Mouse (Mus musculus) c-Kit-negative CD71-positive TER-119-positive erythroid progenitor cells, embryonic 14.5 days (primary cell): ENCODE results near the gene Zcrb1.

ENCODE experiments used
- DNase-seq: peaks from one replicate; pipeline ENCODE4 v3.0.0-alpha.2; 2013; ENCODE audit warnings: low read depth, low spot score

The Zcrb1 gene

DNA sequence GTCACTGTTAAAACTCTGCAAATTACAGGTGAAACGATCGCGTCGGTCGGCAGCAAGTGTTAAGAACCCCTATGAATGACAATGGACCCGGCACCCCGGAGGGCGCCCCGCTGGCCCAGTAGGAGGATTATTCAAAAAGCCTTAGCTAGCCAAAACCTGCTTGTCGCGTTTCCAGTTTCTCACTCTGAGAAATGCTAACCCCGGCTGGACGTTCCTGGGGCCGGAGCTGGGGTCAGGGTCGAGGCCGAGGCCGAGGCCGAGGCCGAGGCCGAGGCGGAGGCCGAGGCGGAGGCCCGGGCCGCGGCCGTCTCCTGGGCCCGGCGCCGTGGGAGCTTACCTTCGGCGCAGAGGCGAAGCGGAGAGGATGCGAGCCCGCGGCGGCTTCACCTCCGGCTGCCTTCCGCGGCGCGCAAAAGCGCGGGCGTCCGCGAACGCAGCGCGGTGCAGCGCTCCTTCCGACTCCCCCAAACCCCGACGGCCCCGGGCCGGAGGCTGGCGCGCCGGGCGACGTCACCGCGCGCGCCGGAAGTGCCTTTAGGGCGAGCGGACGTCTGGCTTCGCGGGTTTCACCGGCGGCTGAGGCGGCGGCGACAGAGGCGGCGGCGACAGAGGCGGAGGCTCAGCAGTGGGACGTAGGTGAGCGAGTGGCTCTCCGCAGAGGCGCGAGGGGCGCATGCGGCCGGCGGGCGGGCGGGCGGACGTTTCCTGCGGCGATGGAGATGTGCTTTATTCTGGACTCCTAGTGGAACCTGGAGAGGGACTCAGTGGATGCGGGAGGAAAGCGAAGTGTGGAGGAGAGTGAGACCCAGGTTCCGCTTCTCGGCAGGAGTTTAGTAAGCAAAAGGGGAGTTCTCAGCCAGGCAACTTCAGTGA, at the start of gene Zcrb1, which contains the start of gene Pphln1:
TSS of gene Zcrb1 (minus strand) at position 509 of the 873 bp plus-strand sequence.
TSS of gene Pphln1 (plus strand) at position 525 of the 873 bp plus-strand sequence.
- DNase-seq: peak; percentile 77

DNA sequence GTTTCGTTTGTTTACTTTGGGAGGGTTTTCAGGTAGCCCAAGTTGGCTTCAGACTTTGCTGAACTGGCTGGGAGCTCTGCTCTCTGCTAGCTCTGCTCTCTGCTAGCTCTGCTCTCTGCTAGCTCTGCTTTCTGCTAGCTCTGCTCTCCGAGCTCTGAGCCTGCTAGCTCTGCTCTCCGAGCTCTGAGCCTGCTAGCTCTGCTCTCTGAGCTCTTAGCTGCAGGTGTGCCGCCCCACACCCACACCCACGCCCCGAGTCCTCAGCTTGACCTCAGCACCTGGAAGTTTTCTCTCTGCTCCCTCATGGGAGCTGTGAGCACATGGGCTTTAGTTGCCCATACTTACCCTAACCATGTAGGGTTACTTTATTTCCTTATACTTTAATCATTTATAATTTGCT, 45.5 kb upstream of the Zcrb1 start:
- DNase-seq: no peak

DNA sequence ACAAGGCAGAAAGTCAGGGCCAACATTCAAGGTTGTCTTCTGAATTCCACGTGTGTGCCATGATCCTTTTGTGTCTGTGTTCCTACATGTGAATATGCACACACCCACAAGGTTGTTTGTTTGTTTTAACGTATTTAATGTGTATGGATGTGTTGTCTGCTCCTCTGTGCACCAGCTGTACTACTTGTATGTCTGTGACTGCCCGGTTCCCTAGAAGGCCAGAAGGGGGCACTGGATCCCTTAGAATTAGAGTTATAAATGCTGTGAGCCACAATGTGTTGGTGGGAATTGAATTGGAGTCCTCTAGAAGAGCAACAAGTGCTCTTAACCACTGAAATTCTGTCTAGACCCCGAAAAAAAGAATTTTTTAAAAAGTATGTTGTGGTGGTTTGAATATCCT, 44.1 kb upstream of the Zcrb1 start:
- DNase-seq: no peak

DNA sequence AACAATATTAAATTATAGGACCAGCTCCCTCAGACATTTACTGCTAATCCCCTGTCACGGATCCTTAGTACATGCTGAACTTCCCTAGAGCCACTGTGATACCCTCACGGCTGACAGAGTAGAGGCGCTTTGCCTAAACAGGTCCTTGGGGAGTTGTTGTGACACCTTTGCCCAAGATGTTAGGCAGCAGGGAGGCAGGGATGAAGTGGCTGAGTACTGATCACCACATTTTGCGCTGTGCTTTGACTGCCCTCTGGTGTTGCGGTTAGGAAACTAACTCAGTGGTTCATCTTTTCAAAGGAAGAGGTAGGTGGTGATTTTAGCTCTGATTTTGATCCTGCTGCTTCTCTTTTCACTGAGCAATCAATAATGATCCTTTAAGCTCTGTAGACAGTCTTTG, 40.5 kb upstream of the Zcrb1 start:
- no peak for DNase-seq

DNA sequence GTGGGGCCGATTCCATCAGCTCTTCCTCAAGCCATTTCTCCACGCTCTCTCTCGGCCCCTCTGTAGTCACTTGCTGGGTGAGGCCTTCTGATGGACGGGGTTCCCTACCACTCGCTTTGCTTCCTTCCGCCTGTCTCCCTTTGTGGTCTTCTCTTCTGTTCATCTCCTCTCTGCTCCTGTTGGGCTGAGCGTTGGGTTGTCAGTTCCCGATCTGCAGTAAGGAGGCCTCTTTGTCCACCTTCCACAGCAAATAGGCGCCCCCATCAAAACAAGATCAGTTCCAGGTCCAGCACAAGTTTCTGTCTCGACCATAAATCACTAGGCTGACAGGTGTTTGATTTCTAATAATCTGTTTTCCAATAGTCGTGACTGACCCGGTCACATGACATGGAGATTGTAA, 37.9 kb upstream of the Zcrb1 start:
- no peak for DNase-seq

DNA sequence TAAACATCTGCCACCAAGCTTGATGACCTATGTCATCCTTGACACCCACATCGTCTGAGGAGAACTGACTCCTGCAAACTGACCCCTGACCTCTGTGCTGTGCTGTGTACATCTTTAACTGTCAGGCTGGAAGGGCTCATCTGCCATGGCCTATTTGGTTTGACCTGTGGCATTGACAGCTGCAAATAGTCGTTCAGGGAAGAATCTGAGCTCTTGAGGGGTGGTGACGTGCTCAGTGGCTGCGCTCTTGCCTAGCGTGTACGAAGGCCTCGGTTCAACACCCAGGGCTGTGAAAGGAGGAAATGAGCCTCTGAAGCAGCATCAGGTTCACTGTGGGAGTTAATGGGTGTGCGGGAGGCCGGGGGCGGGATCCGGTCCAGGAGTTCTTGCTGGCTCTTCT, 35.7 kb upstream of the Zcrb1 start:
- no peak for DNase-seq

DNA sequence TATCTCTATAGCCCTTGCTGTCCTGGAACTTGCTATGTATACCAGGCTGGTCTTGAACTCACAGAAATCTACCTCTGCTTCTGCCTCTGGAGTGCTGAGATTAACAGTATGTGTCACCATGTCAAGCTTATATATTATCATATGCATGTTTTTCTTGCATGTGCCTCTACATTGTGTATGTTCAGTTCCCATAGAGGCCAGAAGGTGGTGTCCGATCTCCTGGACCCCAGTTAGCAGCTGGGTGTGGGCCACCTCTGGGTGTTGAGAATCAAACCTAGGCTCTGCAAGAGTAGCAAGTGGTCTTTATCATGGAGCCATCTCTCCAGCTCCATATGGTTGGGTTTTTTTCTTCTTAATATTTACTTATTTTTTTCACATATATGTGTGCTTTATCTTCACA, 24.4 kb upstream of the Zcrb1 start:
- no peak for DNase-seq

DNA sequence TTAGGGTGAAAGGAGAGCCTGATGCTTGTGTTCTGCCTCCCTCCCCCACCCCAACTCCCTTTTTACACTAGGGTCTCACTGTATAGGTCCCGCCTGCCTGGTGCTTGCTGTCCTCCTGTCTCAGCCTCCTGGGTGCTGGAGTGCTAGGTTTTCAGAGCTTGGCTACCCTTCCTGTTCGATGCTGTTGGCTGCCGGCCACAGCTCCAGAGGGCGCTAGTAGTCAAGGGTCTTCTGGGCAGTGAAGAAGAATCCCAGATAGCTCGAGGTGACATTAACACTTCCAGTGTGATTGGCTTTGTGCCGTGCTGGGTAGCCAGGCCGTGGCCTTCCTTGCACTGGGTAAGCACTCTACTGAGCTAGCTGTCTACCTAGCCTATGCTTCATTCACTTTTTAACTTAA, 22.5 kb upstream of the Zcrb1 start:
- DNase-seq: no peak

DNA sequence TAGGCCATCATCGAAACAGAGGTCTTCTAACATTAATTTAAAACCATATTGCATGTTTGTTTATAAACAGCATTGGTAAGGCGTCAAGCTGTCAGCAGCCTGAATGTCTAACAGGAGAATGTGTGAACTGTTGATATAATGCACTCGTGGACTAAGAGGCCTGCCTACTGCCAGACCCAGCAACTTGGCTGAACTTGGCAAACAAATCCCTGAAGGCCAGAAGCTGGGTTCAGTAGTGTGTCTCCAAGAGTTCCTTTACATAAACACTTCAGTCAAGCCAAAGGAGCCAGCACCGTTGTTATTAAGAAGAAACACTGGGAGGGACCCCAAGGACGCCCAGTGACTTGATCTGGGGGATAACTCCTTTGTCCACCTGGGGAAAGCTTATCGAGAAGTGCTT, 18.2 kb upstream of the Zcrb1 start:
- no peak for DNase-seq

DNA sequence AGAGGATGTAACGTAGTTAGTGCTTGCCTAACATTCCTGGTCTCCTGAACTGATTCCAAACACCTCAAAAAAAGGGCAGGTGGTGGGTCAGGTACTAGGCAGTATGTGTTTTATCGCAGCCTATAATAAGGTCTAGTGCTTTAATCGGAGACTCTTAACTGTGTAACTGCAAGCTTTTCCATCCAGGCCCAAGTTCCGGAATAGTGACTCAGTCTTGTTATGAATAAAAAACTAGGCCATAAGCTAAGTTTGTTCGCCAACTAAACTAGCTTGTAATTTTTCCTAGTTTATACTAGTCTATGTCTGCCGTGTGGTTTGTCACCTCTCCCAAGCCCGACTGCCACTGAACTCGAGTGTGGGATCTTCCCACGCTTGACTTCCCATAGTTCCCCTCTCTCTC, 16.3 kb upstream of the Zcrb1 start:
- no peak for DNase-seq

DNA sequence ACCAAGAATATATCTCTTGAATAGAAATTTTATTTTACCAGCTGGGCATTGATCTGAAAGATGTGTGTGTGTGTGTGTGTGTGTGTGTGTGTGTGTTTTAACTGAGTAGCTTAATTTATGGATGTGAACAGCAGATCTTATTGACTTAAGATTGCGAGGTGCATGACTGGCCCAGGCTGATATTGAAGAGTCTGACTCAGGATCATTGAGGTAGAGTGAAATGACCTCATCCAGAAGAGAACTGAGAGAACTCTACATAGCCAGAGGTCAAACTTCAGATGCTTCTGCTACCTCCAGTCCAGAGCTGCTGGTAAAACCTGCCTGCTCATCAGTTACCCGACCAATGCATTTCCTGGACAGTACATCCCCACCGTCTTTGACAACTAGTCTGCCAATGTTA, 14.3 kb upstream of the Zcrb1 start:
- no peak for DNase-seq

DNA sequence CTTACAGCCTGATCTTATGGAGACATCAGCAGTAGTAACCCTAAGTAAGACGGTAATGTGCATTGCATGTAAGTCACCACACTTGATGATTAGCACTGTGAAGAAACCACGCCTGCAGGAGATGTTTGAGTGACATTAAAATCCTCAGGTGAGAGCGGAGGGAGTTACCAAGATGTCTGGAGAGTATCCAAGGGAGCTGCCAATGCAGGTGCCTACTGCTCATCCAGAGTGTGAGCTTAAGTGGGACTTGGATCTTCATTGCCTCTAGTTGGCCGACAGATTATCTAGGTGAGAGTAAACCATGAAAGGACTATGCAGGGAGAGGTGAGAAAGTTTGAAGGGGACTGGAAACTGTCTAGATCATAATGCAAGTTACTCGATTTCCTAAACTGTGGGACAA, 8.4 kb upstream of the Zcrb1 start:
- DNase-seq: no peak

DNA sequence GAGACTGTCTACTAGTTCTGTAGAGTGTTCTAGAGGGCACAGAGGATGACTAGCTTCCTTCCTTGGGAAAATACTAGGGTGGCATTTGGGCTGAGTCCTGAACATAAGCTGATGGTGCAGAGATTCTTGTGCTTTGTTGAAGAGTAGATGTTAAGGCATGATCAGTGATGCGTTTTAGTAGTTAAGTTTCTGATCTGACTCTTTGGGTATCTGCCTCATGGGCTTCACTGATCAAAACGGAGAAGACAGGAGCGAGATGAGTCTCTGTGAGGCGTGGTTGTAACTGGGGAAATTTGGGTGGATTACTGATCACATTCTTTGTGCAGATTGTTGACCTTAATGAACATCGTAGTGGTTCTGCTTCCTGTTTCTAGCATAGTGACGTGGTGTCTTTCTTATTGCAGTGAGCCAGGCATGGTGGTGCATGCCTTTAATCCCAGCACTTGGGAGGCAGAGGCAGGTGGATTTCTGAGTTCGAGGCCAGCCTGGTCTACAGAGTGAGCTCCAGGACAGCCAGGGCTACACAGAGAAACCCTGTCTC, 7.4 kb upstream of the Zcrb1 start:
- DNase-seq: no peak

DNA sequence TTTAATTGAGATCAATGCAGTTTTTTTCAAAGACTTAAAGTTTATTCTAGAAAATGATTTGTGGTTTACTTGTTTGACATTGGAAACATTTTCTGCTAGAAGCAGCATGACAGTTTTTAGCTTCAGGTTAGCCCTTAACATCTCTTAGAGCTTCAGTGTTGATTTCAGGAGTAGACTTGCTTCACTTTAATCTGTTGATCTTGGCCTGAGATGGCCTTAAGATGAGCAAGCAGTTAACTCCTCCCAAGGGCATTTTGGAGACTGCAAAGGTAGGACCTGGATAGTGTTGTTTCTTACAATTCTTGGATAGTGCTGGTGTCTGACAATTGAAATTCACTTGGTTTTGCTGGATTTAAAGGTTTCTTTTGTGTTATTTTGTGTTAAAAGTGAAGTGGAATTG, 6.7 kb upstream of the Zcrb1 start:
- no peak for DNase-seq

DNA sequence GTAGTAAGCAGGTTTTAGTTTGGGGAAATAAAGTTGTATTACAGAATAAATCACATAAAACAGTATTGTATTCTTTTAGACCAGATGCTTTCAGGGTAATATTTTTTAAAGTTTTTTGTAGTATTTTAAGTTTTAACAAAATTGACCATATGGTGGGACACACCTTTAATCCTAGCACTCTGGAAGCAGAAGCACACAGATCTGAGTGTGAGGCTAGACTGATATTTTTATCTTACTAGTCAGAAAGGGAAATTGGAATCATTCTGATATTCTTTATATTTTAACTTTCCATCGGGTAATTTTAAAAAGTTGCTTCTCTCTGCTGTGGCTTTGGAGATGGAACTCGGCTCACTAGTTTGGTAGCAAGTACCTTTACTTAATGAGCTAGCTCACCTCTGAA, 4.6 kb upstream of the Zcrb1 start:
- no peak for DNase-seq

DNA sequence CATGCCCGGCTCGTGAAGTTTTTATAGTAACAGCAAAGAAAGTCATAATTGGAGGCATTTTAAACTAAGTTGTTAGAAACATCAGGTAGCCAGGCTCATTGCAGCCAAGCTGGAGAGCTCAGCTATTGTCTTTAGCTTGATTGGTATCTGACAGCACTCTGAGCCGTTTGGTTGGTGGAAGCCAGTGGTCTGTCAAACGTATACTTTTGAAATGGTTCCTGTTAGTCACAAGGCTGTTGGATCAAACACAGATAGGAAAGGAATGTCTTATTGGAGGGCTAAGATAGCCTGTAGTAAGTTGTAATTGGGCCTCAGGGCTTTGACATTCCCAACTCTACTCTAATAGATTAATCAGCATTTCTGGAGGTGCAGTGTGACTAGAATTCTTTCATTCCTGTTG, 3.3 kb upstream of the Zcrb1 start:
- DNase-seq: no peak

DNA sequence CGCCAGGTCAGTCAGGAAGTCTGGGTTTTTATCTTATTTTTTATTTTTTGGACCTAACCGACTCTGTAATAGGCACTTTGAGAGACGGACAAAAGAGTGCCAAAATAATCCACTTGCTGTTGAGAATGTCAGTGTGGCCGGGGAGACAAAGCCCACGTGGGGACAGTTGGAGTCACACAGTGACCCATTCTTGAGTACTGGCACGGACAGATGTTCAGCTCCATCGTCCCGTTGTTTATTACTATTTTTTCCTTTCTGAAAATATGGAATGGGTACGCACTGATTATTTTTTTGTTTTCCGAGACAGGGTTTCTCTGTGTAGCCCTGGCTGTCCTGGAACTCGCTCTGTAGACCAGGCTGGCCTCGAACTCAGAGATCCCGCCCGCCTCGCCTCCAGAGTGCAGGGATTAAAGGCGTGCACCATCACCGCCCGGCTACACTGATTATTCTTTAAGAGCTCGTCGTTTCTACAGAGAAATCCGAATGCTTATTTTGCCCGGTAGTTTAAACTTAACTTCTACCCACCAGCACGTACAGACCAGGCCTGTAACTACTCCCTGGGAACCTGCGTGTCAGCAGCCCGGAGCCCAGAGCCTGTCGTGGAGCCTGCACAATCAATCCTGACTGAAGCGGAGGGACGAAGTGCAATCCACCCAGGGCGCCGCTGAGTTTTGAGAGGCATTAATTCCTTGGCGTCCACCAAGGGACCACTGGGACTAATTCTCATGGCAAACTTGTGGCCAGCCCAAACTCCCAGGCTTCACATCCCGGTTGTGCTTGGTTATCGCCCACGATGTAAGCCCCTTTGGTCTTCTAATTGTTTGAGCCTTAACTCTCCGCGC, 786 bp upstream of the Zcrb1 start:
- DNase-seq: no peak

DNA sequence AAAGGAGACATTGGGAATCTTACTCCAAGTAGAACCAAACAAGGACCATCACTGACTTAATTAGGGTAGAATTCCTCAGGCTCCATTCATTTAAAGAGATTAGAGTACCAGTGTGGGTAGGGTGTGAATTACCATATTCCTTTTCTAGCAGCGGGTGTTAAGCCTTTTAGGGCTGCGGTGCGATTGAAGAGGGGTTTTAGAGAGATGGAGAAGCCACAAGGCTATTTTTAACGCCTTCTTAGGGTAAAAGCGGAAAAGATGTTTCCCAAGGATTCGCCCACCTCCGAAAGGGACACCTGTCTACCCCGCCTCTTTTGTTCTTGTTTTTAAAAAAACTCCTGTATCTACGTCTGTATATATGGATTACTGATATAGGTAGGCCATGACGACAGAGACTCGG, 865 bp downstream of the Zcrb1 start:
- DNase-seq: no peak

DNA sequence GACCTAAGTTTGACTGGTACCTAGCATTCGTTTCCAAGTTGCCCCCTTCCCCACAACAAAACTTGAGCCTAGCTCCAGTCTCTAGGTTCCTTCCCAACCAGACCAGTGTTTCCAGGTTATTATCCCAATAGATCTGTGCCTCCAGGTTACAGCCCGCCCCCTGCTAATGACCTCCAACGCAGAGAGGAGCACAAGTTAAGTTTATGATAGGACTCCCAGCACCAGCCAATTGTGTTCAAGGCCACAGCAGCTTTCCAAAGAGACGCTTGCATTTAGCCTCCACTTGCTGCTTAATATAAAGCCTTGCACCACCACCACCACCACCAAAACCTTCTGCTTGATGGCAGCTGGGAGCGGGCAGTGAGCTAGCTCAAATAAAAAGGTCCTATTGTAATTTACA, 16.8 kb downstream of the Zcrb1 start:
- no peak for DNase-seq

DNA sequence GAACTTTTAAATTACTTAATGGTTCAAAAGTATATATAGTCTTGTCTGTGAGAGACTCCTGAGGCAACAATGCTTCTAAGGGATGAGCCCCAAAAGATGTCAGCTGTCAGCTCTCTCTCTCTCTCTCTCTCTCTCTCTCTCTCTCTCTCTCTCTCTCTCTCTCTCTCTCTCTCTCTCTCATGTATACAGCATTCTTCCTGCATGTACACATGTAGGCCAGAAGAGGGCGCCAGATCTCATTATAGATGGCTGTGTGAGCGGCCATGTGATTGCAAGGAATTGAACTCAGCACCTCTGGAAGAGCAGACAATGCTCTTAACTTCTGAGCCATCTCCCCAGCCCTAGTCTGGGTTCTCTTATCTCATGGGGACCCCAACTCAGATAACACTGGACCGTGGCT, 19.0 kb downstream of the Zcrb1 start:
- no peak for DNase-seq

DNA sequence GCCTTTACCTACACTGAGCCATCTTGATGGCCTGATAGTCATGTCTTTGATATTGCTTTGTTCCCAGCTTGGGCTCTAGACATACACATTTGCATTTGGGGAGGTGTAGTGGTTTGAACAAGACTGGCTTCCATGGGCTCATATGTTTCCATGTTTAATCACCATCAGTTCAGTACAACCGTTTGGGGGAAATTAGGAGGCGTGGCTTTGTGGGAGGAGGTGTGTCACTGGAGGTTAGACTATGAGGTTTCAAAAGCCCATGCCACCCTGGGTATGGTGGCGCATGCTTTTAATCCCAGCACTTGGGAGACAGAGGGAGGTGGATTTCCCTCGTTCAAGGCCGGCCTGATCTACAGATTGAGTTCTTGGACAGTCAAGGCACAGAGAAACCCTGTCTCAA, 22.4 kb downstream of the Zcrb1 start:
- no peak for DNase-seq

DNA sequence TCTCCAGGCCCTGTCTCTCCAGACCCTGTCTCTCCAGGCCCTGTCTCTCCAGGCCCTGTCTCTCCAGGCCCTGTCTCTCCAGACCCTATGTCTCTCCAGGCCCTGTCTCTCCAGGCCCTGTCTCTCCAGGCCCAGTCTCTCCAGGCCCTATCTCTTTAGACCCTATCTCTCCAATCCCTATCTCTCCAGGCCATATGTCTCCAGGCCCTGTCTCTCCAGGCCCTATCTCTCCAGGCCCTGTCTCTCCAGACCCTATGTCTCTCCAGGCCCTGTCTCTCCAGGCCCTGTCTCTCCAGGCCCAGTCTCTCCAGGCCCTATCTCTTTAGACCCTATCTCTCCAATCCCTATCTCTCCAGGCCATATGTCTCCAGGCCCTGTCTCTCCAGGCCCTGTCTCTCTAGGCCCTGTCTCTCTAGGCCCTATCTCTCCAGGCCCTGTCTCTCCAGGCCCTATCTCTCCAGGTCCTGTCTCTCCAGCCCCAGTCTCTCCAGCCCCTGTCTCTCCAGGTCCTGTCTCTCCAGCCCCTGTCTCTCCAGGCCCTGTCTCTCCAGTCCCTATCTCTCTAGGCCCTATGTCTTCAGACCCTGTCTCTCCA, 25.5 kb downstream of the Zcrb1 start:
- peak; percentile 40 for DNase-seq
